Mouse (Mus musculus): ENCODE data around the gene Dnajb11. TPM values are rescaled to one million over a fixed set of nuclear protein-coding genes. Genes with fewer than 3 reads are reported as not detected.
A peak's percentile ranks its signal among the peaks of the same experiment; 100 is the strongest.

Dnajb11 gene
- polyA plus RNA-seq, 1 experiment: 70.2 TPM

GRCm38 (mm10) chr16:22918034-22918433, 60.4 kb downstream of the Dnajb11 start, which contains the start of gene Fetub:
Gene Fetub (plus strand): TSS chr16:22918334.
- H3K27me3 ChIP-seq (ENCODE audit: control insufficient read depth, insufficient read depth, insufficient read length): no peaks in the 10 kb centered on the region
- TF ChIP-seq USF1 (IDR thresholded peaks at IDR 0.05; ENCODE audit: low read depth) (no peak), CTCF (IDR thresholded peaks at IDR 0.05; ENCODE audit: control insufficient read depth, insufficient read depth, insufficient read length) (no peak), MYOD1 (IDR thresholded peaks at IDR 0.05; ENCODE audit: control insufficient read depth, insufficient read length, low read depth) (no peak), MYOG (IDR thresholded peaks at IDR 0.05; ENCODE audit: control insufficient read depth, extremely low read depth, insufficient read length) (no peak), CEBPB (IDR thresholded peaks at IDR 0.05; ENCODE audit: low read depth) (no peak), MAX (IDR thresholded peaks at IDR 0.05) (no peak), FOSL1 (IDR thresholded peaks at IDR 0.05; ENCODE audit: insufficient read depth, low read length, poor library complexity, severe bottlenecking) (no peak)
- H3K79me3 ChIP-seq (ENCODE audit: low read depth): no peaks in the 10 kb centered on the region
- no peak within 1 kb of the TSS for H3K4me3 ChIP-seq (ENCODE audit: insufficient read depth, poor library complexity, severe bottlenecking)
- H3ac ChIP-seq (ENCODE audit: control insufficient read depth, insufficient read length, low read depth): no peak within 1 kb of the TSS
- no peaks in the 10 kb centered on the region for H3K79me2 ChIP-seq (ENCODE audit: control insufficient read depth, insufficient read depth)
- H3K36me3 ChIP-seq (ENCODE audit: control insufficient read depth, insufficient read depth): no peaks in the 10 kb centered on the region

- H3K36me3 ChIP-seq (ENCODE audit: control insufficient read depth, insufficient read depth): no peaks in the 10 kb centered on the region
- no peaks in the 10 kb centered on the region for H3K79me2 ChIP-seq (ENCODE audit: control insufficient read depth, insufficient read depth)
- no peaks in the 10 kb centered on the region for H3K27me3 ChIP-seq (ENCODE audit: control insufficient read depth, insufficient read depth, insufficient read length)
- no peak overlapping the region for H3ac ChIP-seq (ENCODE audit: control insufficient read depth, insufficient read length, low read depth)
- TF ChIP-seq MYOD1 (IDR thresholded peaks at IDR 0.05; ENCODE audit: control insufficient read depth, insufficient read length, low read depth) (no peak), USF1 (IDR thresholded peaks at IDR 0.05; ENCODE audit: low read depth) (no peak), MAX (IDR thresholded peaks at IDR 0.05) (no peak), CEBPB (IDR thresholded peaks at IDR 0.05; ENCODE audit: low read depth) (no peak), MYOG (IDR thresholded peaks at IDR 0.05; ENCODE audit: control insufficient read depth, extremely low read depth, insufficient read length) (no peak), CTCF (IDR thresholded peaks at IDR 0.05; ENCODE audit: control insufficient read depth, insufficient read depth, insufficient read length) (no peak), FOSL1 (IDR thresholded peaks at IDR 0.05; ENCODE audit: insufficient read depth, low read length, poor library complexity, severe bottlenecking) (no peak)
- no peak overlapping the region for H3K4me3 ChIP-seq (ENCODE audit: insufficient read depth, poor library complexity, severe bottlenecking)
- no peaks in the 10 kb centered on the region for H3K79me3 ChIP-seq (ENCODE audit: low read depth)
These were observed 61.1 kb downstream of the Dnajb11 start for GRCm38 (mm10) chr16:22918664-22919312.

DNA sequence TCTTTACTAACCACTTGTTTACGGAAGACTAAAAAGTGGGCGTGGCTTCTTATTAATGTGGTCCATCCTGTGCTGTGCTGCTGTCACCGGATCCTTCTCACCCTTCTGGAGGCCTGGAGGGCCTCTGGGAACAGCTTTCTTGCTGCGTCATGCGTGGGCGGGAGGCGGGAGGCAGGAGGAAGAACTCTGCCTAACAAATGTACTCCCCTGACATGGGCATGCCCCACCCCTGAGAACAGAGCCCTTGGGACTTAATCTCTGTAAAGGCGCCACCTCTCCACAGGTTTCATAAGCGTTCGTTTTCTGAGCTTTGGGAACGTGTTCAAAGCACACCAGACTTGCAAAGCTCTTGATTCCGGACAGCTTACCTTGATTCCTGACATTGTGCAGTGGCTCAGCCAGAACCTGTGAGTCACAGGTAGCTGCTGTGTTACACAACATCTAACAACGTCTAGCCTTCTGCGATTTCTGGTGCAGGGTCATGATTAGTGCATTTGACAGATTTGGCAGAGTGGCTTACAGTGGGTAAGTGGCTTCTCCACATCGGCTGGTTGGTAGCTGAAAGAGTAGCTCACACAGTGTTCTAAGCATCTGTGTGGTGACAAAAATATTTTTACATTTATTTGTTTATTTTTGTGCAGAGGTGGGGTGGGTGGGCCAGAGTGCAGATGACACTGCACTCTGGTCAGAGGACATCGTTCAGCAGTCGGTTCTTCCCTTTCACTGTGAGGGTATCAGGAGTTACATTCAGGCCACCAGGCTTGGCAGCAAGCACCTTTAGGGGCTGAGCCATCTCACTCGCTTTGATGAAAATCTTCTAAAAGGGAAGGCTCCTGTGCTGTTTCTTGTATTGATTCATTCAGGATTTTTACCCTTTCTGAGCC, 62.6 kb downstream of the Dnajb11 start:
- Histone ChIP-seq H3ac (ENCODE audit: control insufficient read depth, insufficient read length, low read depth) (peak overlapping the region; percentile 57), H3K79me3 (ENCODE audit: low read depth) (no peaks in the 10 kb centered on the region), H3K4me3 (ENCODE audit: insufficient read depth, poor library complexity, severe bottlenecking) (no peak overlapping the region), H3K79me2 (ENCODE audit: control insufficient read depth, insufficient read depth) (no peaks in the 10 kb centered on the region), H3K27me3 (ENCODE audit: control insufficient read depth, insufficient read depth, insufficient read length) (no peaks in the 10 kb centered on the region), H3K36me3 (ENCODE audit: control insufficient read depth, insufficient read depth) (no peaks in the 10 kb centered on the region)
- TF ChIP-seq CEBPB (IDR thresholded peaks at IDR 0.05; ENCODE audit: low read depth): peak; percentile 68
- no peak for TF ChIP-seq MYOD1 (IDR thresholded peaks at IDR 0.05; ENCODE audit: control insufficient read depth, insufficient read length, low read depth)
- TF ChIP-seq MYOG (IDR thresholded peaks at IDR 0.05; ENCODE audit: control insufficient read depth, extremely low read depth, insufficient read length): no peak
- no peak for TF ChIP-seq CTCF (IDR thresholded peaks at IDR 0.05; ENCODE audit: control insufficient read depth, insufficient read depth, insufficient read length)
- no peak for TF ChIP-seq USF1 (IDR thresholded peaks at IDR 0.05; ENCODE audit: low read depth)
- no peak for TF ChIP-seq FOSL1 (IDR thresholded peaks at IDR 0.05; ENCODE audit: insufficient read depth, low read length, poor library complexity, severe bottlenecking)
- TF ChIP-seq MAX (IDR thresholded peaks at IDR 0.05): peak; percentile 22

DNA sequence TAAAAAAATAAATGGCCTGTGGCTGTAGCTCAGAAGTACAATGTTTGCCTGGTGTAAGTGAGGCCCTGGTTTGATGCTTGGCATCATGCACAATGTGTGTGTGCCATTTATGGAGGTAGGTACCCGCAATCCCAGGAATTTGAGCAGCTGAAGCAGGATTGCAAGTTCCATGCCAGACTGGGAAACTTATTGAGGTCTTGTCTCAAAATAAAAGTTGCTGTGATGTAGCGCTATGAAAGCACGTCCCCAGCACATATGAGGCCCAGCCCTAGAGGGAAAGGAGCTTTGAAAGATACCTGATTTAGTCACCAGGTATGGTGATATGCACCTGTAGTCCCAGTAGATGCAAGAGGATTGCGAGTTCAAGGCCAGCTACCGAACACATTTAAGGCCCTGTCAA, 64.1 kb downstream of the Dnajb11 start:
- TF ChIP-seq USF1 (IDR thresholded peaks at IDR 0.05; ENCODE audit: low read depth) (no peak), MYOD1 (IDR thresholded peaks at IDR 0.05; ENCODE audit: control insufficient read depth, insufficient read length, low read depth) (no peak), MYOG (IDR thresholded peaks at IDR 0.05; ENCODE audit: control insufficient read depth, extremely low read depth, insufficient read length) (no peak), FOSL1 (IDR thresholded peaks at IDR 0.05; ENCODE audit: insufficient read depth, low read length, poor library complexity, severe bottlenecking) (no peak), CTCF (IDR thresholded peaks at IDR 0.05; ENCODE audit: control insufficient read depth, insufficient read depth, insufficient read length) (no peak), MAX (IDR thresholded peaks at IDR 0.05) (no peak), CEBPB (IDR thresholded peaks at IDR 0.05; ENCODE audit: low read depth) (no peak)
- Histone ChIP-seq H3K27me3 (ENCODE audit: control insufficient read depth, insufficient read depth, insufficient read length) (no peaks in the 10 kb centered on the region), H3K36me3 (ENCODE audit: control insufficient read depth, insufficient read depth) (no peaks in the 10 kb centered on the region), H3K79me2 (ENCODE audit: control insufficient read depth, insufficient read depth) (no peaks in the 10 kb centered on the region), H3K79me3 (ENCODE audit: low read depth) (no peaks in the 10 kb centered on the region), H3ac (ENCODE audit: control insufficient read depth, insufficient read length, low read depth) (no peak overlapping the region), H3K4me3 (ENCODE audit: insufficient read depth, poor library complexity, severe bottlenecking) (no peak overlapping the region)

DNA sequence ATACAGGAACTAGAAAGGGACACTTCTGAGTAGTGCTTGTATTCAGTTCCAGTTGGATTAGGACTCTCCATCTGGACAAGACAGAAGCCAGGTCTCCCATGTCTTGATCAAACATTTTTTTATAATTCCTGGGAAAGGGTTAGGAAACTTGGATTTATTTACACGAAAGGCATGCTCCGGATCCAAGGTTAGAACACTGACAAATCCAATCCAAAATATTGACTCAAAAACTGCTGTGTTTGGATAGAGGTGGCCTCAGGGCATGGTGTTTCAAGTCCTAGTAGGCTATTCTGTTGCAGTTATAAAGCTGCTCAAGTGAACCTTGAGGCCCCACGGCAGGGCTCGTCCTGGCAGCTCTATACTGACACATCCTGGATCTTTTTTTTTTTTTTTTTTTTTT, 64.8 kb downstream of the Dnajb11 start:
- H3K36me3 ChIP-seq (ENCODE audit: control insufficient read depth, insufficient read depth): no peaks in the 10 kb centered on the region
- H3K4me3 ChIP-seq (ENCODE audit: insufficient read depth, poor library complexity, severe bottlenecking): no peak overlapping the region
- TF ChIP-seq MAX (IDR thresholded peaks at IDR 0.05) (no peak), FOSL1 (IDR thresholded peaks at IDR 0.05; ENCODE audit: insufficient read depth, low read length, poor library complexity, severe bottlenecking) (no peak), CTCF (IDR thresholded peaks at IDR 0.05; ENCODE audit: control insufficient read depth, insufficient read depth, insufficient read length) (no peak), MYOG (IDR thresholded peaks at IDR 0.05; ENCODE audit: control insufficient read depth, extremely low read depth, insufficient read length) (no peak), MYOD1 (IDR thresholded peaks at IDR 0.05; ENCODE audit: control insufficient read depth, insufficient read length, low read depth) (no peak), USF1 (IDR thresholded peaks at IDR 0.05; ENCODE audit: low read depth) (no peak), CEBPB (IDR thresholded peaks at IDR 0.05; ENCODE audit: low read depth) (no peak)
- H3K79me3 ChIP-seq (ENCODE audit: low read depth): no peaks in the 10 kb centered on the region
- H3ac ChIP-seq (ENCODE audit: control insufficient read depth, insufficient read length, low read depth): no peak overlapping the region
- H3K79me2 ChIP-seq (ENCODE audit: control insufficient read depth, insufficient read depth): no peaks in the 10 kb centered on the region
- H3K27me3 ChIP-seq (ENCODE audit: control insufficient read depth, insufficient read depth, insufficient read length): no peaks in the 10 kb centered on the region

Other genes starting within 250 kb of the Dnajb11 start
- 0.01 TPM for gene Dgkg, start 200.6 kb upstream of the Dnajb11 start, polyA plus RNA-seq (2012; fragmentation: generic; extraction: Trizol)
- not detected for gene Crygs, start 46.3 kb upstream of the Dnajb11 start, polyA plus RNA-seq (2012; fragmentation: generic; extraction: Trizol)
- gene Tbccd1, start 176 bp upstream of the Dnajb11 start, polyA plus RNA-seq (2012; fragmentation: generic; extraction: Trizol): 9.9 TPM
- not detected for gene Ahsg, start 33.4 kb downstream of the Dnajb11 start, polyA plus RNA-seq (2012; fragmentation: generic; extraction: Trizol)
- gene Fetub, start 60.5 kb downstream of the Dnajb11 start, polyA plus RNA-seq (2012; fragmentation: generic; extraction: Trizol): 2.3 TPM
- gene Hrg, start 93.2 kb downstream of the Dnajb11 start, polyA plus RNA-seq (2012; fragmentation: generic; extraction: Trizol): not detected
- not detected for gene Kng2, start 171.6 kb downstream of the Dnajb11 start, polyA plus RNA-seq (2012; fragmentation: generic; extraction: Trizol)
- not detected for gene Kng1, start 200.0 kb downstream of the Dnajb11 start, polyA plus RNA-seq (2012; fragmentation: generic; extraction: Trizol)
- gene Eif4a2, start 249.6 kb downstream of the Dnajb11 start, polyA plus RNA-seq (2012; fragmentation: generic; extraction: Trizol): 86.9 TPM